Mouse (Mus musculus) hindbrain, embryonic 15.5 days (tissue): ENCODE measurements at regions not wholly inside any gene's neighbourhood (a gene's known extent, or its start where the extent isn't known, plus 50 kb on each side); places are given as distances from the start of the nearest gene placed in this dataset.

ENCODE experiments used
- ATAC-seq: fragments of 200-750 bp; cut with Nextera tagmentation; 2 replicates; pipeline ENCODE4 v1.8.0; 2017; ENCODE audit warnings: low read depth, moderate number of reproducible peaks, moderate TSS enrichment; ENCODE audit not compliant: low FRiP score
- H3K27ac ChIP-seq: fragments of 300-500 bp; sonication (generic); replicated peaks from 2 replicates; pipeline ENCODE4 v1.5.1; 2015; ENCODE audit warnings: mild to moderate bottlenecking, inconsistent platforms
- H3K27me3 ChIP-seq: fragments of 300-500 bp; sonication (generic); 2 replicates; pipeline ENCODE4 v1.6.1; 2015; ENCODE audit warnings: control low read depth, inconsistent platforms
- H3K36me3 ChIP-seq: fragments of 300-500 bp; sonication (generic); 2 replicates; pipeline ENCODE4 v1.6.1; 2015; ENCODE audit warnings: control low read depth, inconsistent platforms
- H3K4me1 ChIP-seq: fragments of 300-500 bp; sonication (generic); replicated peaks from 2 replicates; pipeline ENCODE4 v1.6.1; 2015; ENCODE audit warnings: control low read depth, inconsistent platforms
- H3K4me2 ChIP-seq: fragments of 300-500 bp; sonication (generic); 2 replicates; pipeline ENCODE4 v1.6.1; 2015; ENCODE audit warnings: moderate library complexity, mild to moderate bottlenecking, inconsistent platforms
- H3K4me3 ChIP-seq: fragments of 300-500 bp; sonication (generic); 2 replicates; pipeline ENCODE4 v1.5.1; 2015; ENCODE audit warnings: mild to moderate bottlenecking, inconsistent platforms
- H3K9ac ChIP-seq: fragments of 300-500 bp; sonication (generic); 2 replicates; pipeline ENCODE4 v1.6.1; 2015; ENCODE audit warnings: inconsistent platforms
- H3K9me3 ChIP-seq: fragments of 300-500 bp; sonication (generic); 2 replicates; pipeline ENCODE4 v1.6.1; 2016; ENCODE audit warnings: control low read depth, inconsistent platforms
- WGBS: fragments of 180-500 bp; shearing (Covaris S2); methylation state at CpG from one replicate; pipeline ENCODE4 v1.1.7; 2015; 5-methylcytosine and 5-hydroxymethylcytosine counted together

- Histone ChIP-seq H3K4me3 (no peak overlapping the region), H3K27me3 (no peaks in the 10 kb centered on the region), H3K4me1 (peaks cover 8% of the 10 kb centered on the region; the same call in 1 of the 2 replicates), H3K9ac (no peak overlapping the region), H3K36me3 (no peaks in the 10 kb centered on the region), H3K27ac (no peak overlapping the region), H3K9me3 (no peaks in the 10 kb centered on the region), H3K4me2 (no peak overlapping the region)
- 44% methylated on average over 3 of the region's 3 CpGs for WGBS
- no peak for ATAC-seq
These were observed 91.4 kb upstream of the Col1a2 start for GRCm38 (mm10) chr6:4413201-4413600.

- Histone ChIP-seq H3K9me3 (no peaks in the 10 kb centered on the region), H3K27me3 (no peaks in the 10 kb centered on the region), H3K4me3 (no peak overlapping the region), H3K4me1 (peaks cover 8% of the 10 kb centered on the region; the same call in 1 of the 2 replicates), H3K9ac (no peak overlapping the region), H3K4me2 (no peak overlapping the region), H3K27ac (no peak overlapping the region), H3K36me3 (no peaks in the 10 kb centered on the region)
- no peak for ATAC-seq
- WGBS = 38% methylated on average over 6 of the region's 6 CpGs
These were observed 90.4 kb upstream of the Col1a2 start for GRCm38 (mm10) chr6:4414166-4414565.

- no peaks in the 10 kb centered on the region for H3K36me3 ChIP-seq
- no peak overlapping the region for H3K27ac ChIP-seq
- no peak overlapping the region for H3K4me3 ChIP-seq
- 78% methylated on average over 7 of the region's 7 CpGs for WGBS
- no peaks in the 10 kb centered on the region for H3K27me3 ChIP-seq
- H3K4me2 ChIP-seq = no peak overlapping the region
- peaks cover 8% of the 10 kb centered on the region; the same call in 1 of the 2 replicates for H3K4me1 ChIP-seq
- ATAC-seq = no peak
- no peaks in the 10 kb centered on the region for H3K9me3 ChIP-seq
- H3K9ac ChIP-seq = no peak overlapping the region
These were observed 89.4 kb upstream of the Col1a2 start for GRCm38 (mm10) chr6:4415206-4415605.

GRCm38 (mm10) chr6:4417247-4417709 is 87.3 kb upstream of the Col1a2 start:
- 27% methylated on average over 6 of the region's 6 CpGs for WGBS
- H3K4me1 ChIP-seq = peaks cover 8% of the 10 kb centered on the region; the same call in 1 of the 2 replicates
- H3K36me3 ChIP-seq = no peaks in the 10 kb centered on the region
- H3K4me3 ChIP-seq = peak overlapping the region; percentile 6; the same call in 1 of the 2 replicates
- H3K27ac ChIP-seq = peak overlapping the region; percentile 58
- ATAC-seq = peak; percentile 91
- no peaks in the 10 kb centered on the region for H3K9me3 ChIP-seq
- H3K27me3 ChIP-seq = no peaks in the 10 kb centered on the region
- peak overlapping the region; percentile 43 for H3K4me2 ChIP-seq
- H3K9ac ChIP-seq = no peak overlapping the region

GRCm38 (mm10) chr6:4418376-4418775 is 86.2 kb upstream of the Col1a2 start:
- H3K4me1 ChIP-seq = peaks cover 8% of the 10 kb centered on the region; the same call in 1 of the 2 replicates
- 51% methylated on average over 10 of the region's 10 CpGs for WGBS
- no peak overlapping the region for H3K27ac ChIP-seq
- H3K4me3 ChIP-seq = no peak overlapping the region
- no peaks in the 10 kb centered on the region for H3K27me3 ChIP-seq
- H3K36me3 ChIP-seq = no peaks in the 10 kb centered on the region
- no peak overlapping the region for H3K4me2 ChIP-seq
- no peak overlapping the region for H3K9ac ChIP-seq
- H3K9me3 ChIP-seq = no peaks in the 10 kb centered on the region
- ATAC-seq = no peak

- ATAC-seq = no peak
- no peak overlapping the region for H3K27ac ChIP-seq
These were observed 85.7 kb upstream of the Col1a2 start for GRCm38 (mm10) chr6:4418941-4419351.

GRCm38 (mm10) chr6:4421466-4421865 is 83.1 kb upstream of the Col1a2 start:
- Histone ChIP-seq H3K4me1 (peaks cover 8% of the 10 kb centered on the region; the same call in 1 of the 2 replicates), H3K9me3 (no peaks in the 10 kb centered on the region), H3K4me3 (no peak overlapping the region), H3K36me3 (no peaks in the 10 kb centered on the region), H3K9ac (no peak overlapping the region), H3K27ac (no peak overlapping the region), H3K27me3 (no peaks in the 10 kb centered on the region), H3K4me2 (no peak overlapping the region)
- ATAC-seq = no peak
- 83% methylated on average over 7 of the region's 7 CpGs for WGBS

More at GRCm38 (mm10) chr6:4418941-4419351, 85.7 kb upstream of the Col1a2 start:
- no peak overlapping the region for H3K4me3 ChIP-seq
- no peaks in the 10 kb centered on the region for H3K9me3 ChIP-seq
- no peak overlapping the region for H3K4me2 ChIP-seq
- no peaks in the 10 kb centered on the region for H3K36me3 ChIP-seq
- H3K9ac ChIP-seq = no peak overlapping the region
- H3K27me3 ChIP-seq = no peaks in the 10 kb centered on the region
- 66% methylated on average over 5 of the region's 5 CpGs for WGBS
- peaks cover 8% of the 10 kb centered on the region; the same call in 1 of the 2 replicates for H3K4me1 ChIP-seq

- H3K27me3 ChIP-seq = no peaks in the 10 kb centered on the region
- H3K36me3 ChIP-seq = no peaks in the 10 kb centered on the region
- H3K4me1 ChIP-seq = no peaks in the 10 kb centered on the region; the same call in 1 of the 2 replicates
- no peak overlapping the region for H3K9ac ChIP-seq
- ATAC-seq = no peak
- no peaks in the 10 kb centered on the region for H3K9me3 ChIP-seq
- no peak overlapping the region for H3K4me2 ChIP-seq
- WGBS = 92% methylated on average over 4 of the region's 4 CpGs
- H3K27ac ChIP-seq = no peak overlapping the region
- H3K4me3 ChIP-seq = no peak overlapping the region
These were observed 77.5 kb upstream of the Col1a2 start for GRCm38 (mm10) chr6:4427122-4427521.

GRCm38 (mm10) chr6:4430704-4431310 is 73.8 kb upstream of the Col1a2 start:
- 40% methylated on average over 1 of the region's 1 CpGs for WGBS
- no peaks in the 10 kb centered on the region for H3K27me3 ChIP-seq
- H3K9me3 ChIP-seq = no peaks in the 10 kb centered on the region
- peak overlapping the region; percentile 56; the same call in 1 of the 2 replicates for H3K27ac ChIP-seq
- no peak overlapping the region for H3K4me3 ChIP-seq
- H3K36me3 ChIP-seq = no peaks in the 10 kb centered on the region
- no peaks in the 10 kb centered on the region; the same call in 1 of the 2 replicates for H3K4me1 ChIP-seq
- H3K4me2 ChIP-seq = no peak overlapping the region
- H3K9ac ChIP-seq = no peak overlapping the region
- peak; percentile 81; the same call in 1 of the 2 replicates for ATAC-seq

- no peaks in the 10 kb centered on the region; the same call in 1 of the 2 replicates for H3K4me1 ChIP-seq
- no peak for ATAC-seq
- H3K4me2 ChIP-seq = no peak overlapping the region
- H3K36me3 ChIP-seq = no peaks in the 10 kb centered on the region
- no peaks in the 10 kb centered on the region for H3K27me3 ChIP-seq
- H3K27ac ChIP-seq = no peak overlapping the region
- H3K9ac ChIP-seq = no peak overlapping the region
- no peak overlapping the region for H3K4me3 ChIP-seq
- H3K9me3 ChIP-seq = no peaks in the 10 kb centered on the region
- 83% methylated on average over 8 of the region's 8 CpGs for WGBS
These were observed 72.4 kb upstream of the Col1a2 start for GRCm38 (mm10) chr6:4432192-4432591.

GRCm38 (mm10) chr6:4436439-4436838 is 68.2 kb upstream of the Col1a2 start:
- WGBS = 76% methylated on average over 4 of the region's 4 CpGs
- H3K4me3 ChIP-seq = no peak overlapping the region
- no peak overlapping the region for H3K4me2 ChIP-seq
- no peaks in the 10 kb centered on the region; the same call in 1 of the 2 replicates for H3K4me1 ChIP-seq
- no peak overlapping the region for H3K27ac ChIP-seq
- H3K36me3 ChIP-seq = no peaks in the 10 kb centered on the region
- no peak for ATAC-seq
- no peak overlapping the region for H3K9ac ChIP-seq
- H3K9me3 ChIP-seq = no peaks in the 10 kb centered on the region
- no peaks in the 10 kb centered on the region for H3K27me3 ChIP-seq

GRCm38 (mm10) chr6:4436874-4437273 is 67.7 kb upstream of the Col1a2 start:
- WGBS = 90% methylated on average over 1 of the region's 1 CpGs

More at GRCm38 (mm10) chr6:4436874-4437273, 67.7 kb upstream of the Col1a2 start:
- Histone ChIP-seq H3K9me3 (no peaks in the 10 kb centered on the region), H3K9ac (no peak overlapping the region), H3K36me3 (no peaks in the 10 kb centered on the region), H3K4me3 (no peak overlapping the region), H3K4me1 (no peaks in the 10 kb centered on the region; the same call in 1 of the 2 replicates), H3K27ac (no peak overlapping the region), H3K27me3 (no peaks in the 10 kb centered on the region), H3K4me2 (no peak overlapping the region)
- no peak for ATAC-seq
